Mouse (Mus musculus): ENCODE results near the gene Lrrc52. TPM values are rescaled to one million over a fixed set of nuclear protein-coding genes. Genes with fewer than 3 reads are reported as not detected.

The Lrrc52 gene
- polyA plus RNA-seq, 1 experiment = not detected

- TF ChIP-seq POLR2A (IDR thresholded peaks at IDR 0.05; ENCODE audit: borderline replicate concordance, extremely low read depth, insufficient read depth, insufficient read length, poor library complexity, severe bottlenecking) = no peak
- TF ChIP-seq CTCF (IDR thresholded peaks at IDR 0.05; ENCODE audit: borderline replicate concordance, extremely low read depth, insufficient read depth, insufficient read length) = no peak
Observed at GRCm38 (mm10) chr1:167436186-167436975, 30.2 kb downstream of the Lrrc52 start.

GRCm38 (mm10) chr1:167434931-167435330, 31.6 kb downstream of the Lrrc52 start:
- TF ChIP-seq POLR2A (IDR thresholded peaks at IDR 0.05; ENCODE audit: borderline replicate concordance, extremely low read depth, insufficient read depth, insufficient read length, poor library complexity, severe bottlenecking) (no peak), CTCF (IDR thresholded peaks at IDR 0.05; ENCODE audit: borderline replicate concordance, extremely low read depth, insufficient read depth, insufficient read length) (no peak)
- DNase-seq (ENCODE audit: low read depth) = no peak

More at GRCm38 (mm10) chr1:167436186-167436975, 30.2 kb downstream of the Lrrc52 start:
- DNase-seq (ENCODE audit: low read depth) = no peak

GRCm38 (mm10) chr1:167430976-167431676, 35.5 kb downstream of the Lrrc52 start:
- no peak for TF ChIP-seq POLR2A (IDR thresholded peaks at IDR 0.05; ENCODE audit: borderline replicate concordance, extremely low read depth, insufficient read depth, insufficient read length, poor library complexity, severe bottlenecking)
- TF ChIP-seq CTCF (IDR thresholded peaks at IDR 0.05; ENCODE audit: borderline replicate concordance, extremely low read depth, insufficient read depth, insufficient read length) = no peak
- DNase-seq (ENCODE audit: low read depth) = no peak

GRCm38 (mm10) chr1:167426681-167427080, 39.9 kb downstream of the Lrrc52 start:
- DNase-seq (ENCODE audit: low read depth) = no peak
- no peak for TF ChIP-seq POLR2A (IDR thresholded peaks at IDR 0.05; ENCODE audit: borderline replicate concordance, extremely low read depth, insufficient read depth, insufficient read length, poor library complexity, severe bottlenecking)
- TF ChIP-seq CTCF (IDR thresholded peaks at IDR 0.05; ENCODE audit: borderline replicate concordance, extremely low read depth, insufficient read depth, insufficient read length) = no peak

GRCm38 (mm10) chr1:167425572-167425971, 41.0 kb downstream of the Lrrc52 start:
- no peak for TF ChIP-seq POLR2A (IDR thresholded peaks at IDR 0.05; ENCODE audit: borderline replicate concordance, extremely low read depth, insufficient read depth, insufficient read length, poor library complexity, severe bottlenecking)
- TF ChIP-seq CTCF (IDR thresholded peaks at IDR 0.05; ENCODE audit: borderline replicate concordance, extremely low read depth, insufficient read depth, insufficient read length) = no peak
- DNase-seq (ENCODE audit: low read depth) = no peak

GRCm38 (mm10) chr1:167422501-167423240, 43.9 kb downstream of the Lrrc52 start:
- no peak for TF ChIP-seq POLR2A (IDR thresholded peaks at IDR 0.05; ENCODE audit: borderline replicate concordance, extremely low read depth, insufficient read depth, insufficient read length, poor library complexity, severe bottlenecking)
- no peak for TF ChIP-seq CTCF (IDR thresholded peaks at IDR 0.05; ENCODE audit: borderline replicate concordance, extremely low read depth, insufficient read depth, insufficient read length)
- DNase-seq (ENCODE audit: low read depth) = no peak

- peak; percentile 91 for DNase-seq (ENCODE audit: low read depth)
- no peak for TF ChIP-seq POLR2A (IDR thresholded peaks at IDR 0.05; ENCODE audit: borderline replicate concordance, extremely low read depth, insufficient read depth, insufficient read length, poor library complexity, severe bottlenecking)
- peak; percentile 89 for TF ChIP-seq CTCF (IDR thresholded peaks at IDR 0.05; ENCODE audit: borderline replicate concordance, extremely low read depth, insufficient read depth, insufficient read length)
Observed at GRCm38 (mm10) chr1:167414846-167415245, 51.7 kb downstream of the Lrrc52 start.

GRCm38 (mm10) chr1:167411991-167412715, 54.4 kb downstream of the Lrrc52 start:
- DNase-seq (ENCODE audit: low read depth) = no peak
- TF ChIP-seq CTCF (IDR thresholded peaks at IDR 0.05; ENCODE audit: borderline replicate concordance, extremely low read depth, insufficient read depth, insufficient read length) (no peak), POLR2A (IDR thresholded peaks at IDR 0.05; ENCODE audit: borderline replicate concordance, extremely low read depth, insufficient read depth, insufficient read length, poor library complexity, severe bottlenecking) (no peak)

- DNase-seq (ENCODE audit: low read depth) = no peak
- no peak for TF ChIP-seq POLR2A (IDR thresholded peaks at IDR 0.05; ENCODE audit: borderline replicate concordance, extremely low read depth, insufficient read depth, insufficient read length, poor library complexity, severe bottlenecking)
- no peak for TF ChIP-seq CTCF (IDR thresholded peaks at IDR 0.05; ENCODE audit: borderline replicate concordance, extremely low read depth, insufficient read depth, insufficient read length)
Observed at GRCm38 (mm10) chr1:167409601-167410000, 57.0 kb downstream of the Lrrc52 start.

- DNase-seq (ENCODE audit: low read depth) = no peak
- TF ChIP-seq POLR2A (IDR thresholded peaks at IDR 0.05; ENCODE audit: borderline replicate concordance, extremely low read depth, insufficient read depth, insufficient read length, poor library complexity, severe bottlenecking) = no peak
- no peak for TF ChIP-seq CTCF (IDR thresholded peaks at IDR 0.05; ENCODE audit: borderline replicate concordance, extremely low read depth, insufficient read depth, insufficient read length)
Observed at GRCm38 (mm10) chr1:167405237-167405636, 61.3 kb downstream of the Lrrc52 start.

Other genes starting within 250 kb of the Lrrc52 start
- 37.8 and 53.1 TPM in 2 replicates for gene Uck2, start 181.5 kb downstream of the Lrrc52 start, polyA plus RNA-seq (2012; rRNA removed)
- gene Tmco1, start 158.4 kb downstream of the Lrrc52 start, polyA plus RNA-seq (2012; rRNA removed) = 64.4 and 78.7 TPM in 2 replicates
- gene Aldh9a1, start 116.8 kb downstream of the Lrrc52 start, polyA plus RNA-seq (2012; rRNA removed) = 22.8 and 28.5 TPM in 2 replicates
- 113 and 140 TPM in 2 replicates for gene Mgst3, start 72.9 kb downstream of the Lrrc52 start, polyA plus RNA-seq (2012; rRNA removed)
- gene Rxrg, start 131.6 kb upstream of the Lrrc52 start, polyA plus RNA-seq (2012; rRNA removed) = 7.6 and 10.3 TPM in 2 replicates
- 4.5 and 8.4 TPM in 2 replicates for gene Lmx1a, start 222.5 kb upstream of the Lrrc52 start, polyA plus RNA-seq (2012; rRNA removed)

Data from brain, embryonic 14.5 days (tissue).